Mouse (Mus musculus): ENCODE results near the gene Dennd4a. TPM values are rescaled to one million over a fixed set of nuclear protein-coding genes. Genes with fewer than 3 reads are reported as not detected.

Gene Dennd4a
- polyA plus RNA-seq, 1 experiment: 86.3 TPM

GRCm38 (mm10) chr9:64830092-64830618 is 19.0 kb downstream of the Dennd4a start:
- TF ChIP-seq POLR2A (IDR thresholded peaks at IDR 0.05; ENCODE audit: borderline replicate concordance, control insufficient read depth, low read depth, low read length) (no peak), CTCF (IDR thresholded peaks at IDR 0.05; ENCODE audit: control insufficient read depth, insufficient read depth, low read length) (no peak)
- Histone ChIP-seq H3K4me3 (replicated peaks; ENCODE audit: control insufficient read depth, low read depth, low read length) (no peak overlapping the region), H3K4me1 (ENCODE audit: control insufficient read depth, insufficient read depth, low read length) (peaks cover 4% of the 10 kb centered on the region; the same call in 1 of the 2 replicates), H3K27ac (ENCODE audit: control insufficient read depth, insufficient read depth, low read depth, low read length, poor library complexity) (no peak overlapping the region)
- 2% methylated on average over 6 of the region's 6 CpGs for WGBS

GRCm38 (mm10) chr9:64830641-64831040 is 19.5 kb downstream of the Dennd4a start:
- H3K4me1 ChIP-seq (ENCODE audit: control insufficient read depth, insufficient read depth, low read length): peaks cover 2% of the 10 kb centered on the region; the same call in 1 of the 2 replicates
- TF ChIP-seq CTCF (IDR thresholded peaks at IDR 0.05; ENCODE audit: control insufficient read depth, insufficient read depth, low read length) (no peak), POLR2A (IDR thresholded peaks at IDR 0.05; ENCODE audit: borderline replicate concordance, control insufficient read depth, low read depth, low read length) (no peak)

GRCm38 (mm10) chr9:64831760-64832159 is 20.6 kb downstream of the Dennd4a start:
- Histone ChIP-seq H3K27ac (ENCODE audit: control insufficient read depth, insufficient read depth, low read depth, low read length, poor library complexity) (no peak overlapping the region), H3K4me3 (replicated peaks; ENCODE audit: control insufficient read depth, low read depth, low read length) (no peak overlapping the region), H3K4me1 (ENCODE audit: control insufficient read depth, insufficient read depth, low read length) (peaks cover 2% of the 10 kb centered on the region; the same call in 1 of the 2 replicates)
- WGBS: 81% methylated on average over 2 of the region's 2 CpGs
- no peak for TF ChIP-seq POLR2A (IDR thresholded peaks at IDR 0.05; ENCODE audit: borderline replicate concordance, control insufficient read depth, low read depth, low read length)
- no peak for TF ChIP-seq CTCF (IDR thresholded peaks at IDR 0.05; ENCODE audit: control insufficient read depth, insufficient read depth, low read length)

More at GRCm38 (mm10) chr9:64830641-64831040, 19.5 kb downstream of the Dennd4a start:
- Histone ChIP-seq H3K4me3 (replicated peaks; ENCODE audit: control insufficient read depth, low read depth, low read length) (no peak overlapping the region), H3K27ac (ENCODE audit: control insufficient read depth, insufficient read depth, low read depth, low read length, poor library complexity) (peak overlapping the region; percentile 59; the same call in 1 of the 2 replicates)
- 72% methylated on average over 7 of the region's 7 CpGs for WGBS

- H3K4me1 ChIP-seq (ENCODE audit: control insufficient read depth, insufficient read depth, low read length): peaks cover 2% of the 10 kb centered on the region; the same call in 1 of the 2 replicates
- TF ChIP-seq CTCF (IDR thresholded peaks at IDR 0.05; ENCODE audit: control insufficient read depth, insufficient read depth, low read length) (no peak), POLR2A (IDR thresholded peaks at IDR 0.05; ENCODE audit: borderline replicate concordance, control insufficient read depth, low read depth, low read length) (no peak)
- WGBS: 57% methylated on average over 3 of the region's 3 CpGs
- no peak overlapping the region for H3K4me3 ChIP-seq (replicated peaks; ENCODE audit: control insufficient read depth, low read depth, low read length)
- no peak overlapping the region for H3K27ac ChIP-seq (ENCODE audit: control insufficient read depth, insufficient read depth, low read depth, low read length, poor library complexity)
Measured at GRCm38 (mm10) chr9:64834418-64834817, 23.3 kb downstream of the Dennd4a start.

- TF ChIP-seq POLR2A (IDR thresholded peaks at IDR 0.05; ENCODE audit: borderline replicate concordance, control insufficient read depth, low read depth, low read length): no peak
- no peak for TF ChIP-seq CTCF (IDR thresholded peaks at IDR 0.05; ENCODE audit: control insufficient read depth, insufficient read depth, low read length)
- H3K27ac ChIP-seq (ENCODE audit: control insufficient read depth, insufficient read depth, low read depth, low read length, poor library complexity): no peak overlapping the region
- no peak overlapping the region for H3K4me3 ChIP-seq (replicated peaks; ENCODE audit: control insufficient read depth, low read depth, low read length)
- 74% methylated on average over 4 of the region's 4 CpGs for WGBS
- H3K4me1 ChIP-seq (ENCODE audit: control insufficient read depth, insufficient read depth, low read length): no peaks in the 10 kb centered on the region
Measured at GRCm38 (mm10) chr9:64845355-64845754, 34.2 kb downstream of the Dennd4a start.

GRCm38 (mm10) chr9:64849548-64849947 is 38.4 kb downstream of the Dennd4a start:
- H3K27ac ChIP-seq (ENCODE audit: control insufficient read depth, insufficient read depth, low read depth, low read length, poor library complexity): no peak overlapping the region
- 86% methylated on average over 1 of the region's 1 CpGs for WGBS
- TF ChIP-seq CTCF (IDR thresholded peaks at IDR 0.05; ENCODE audit: control insufficient read depth, insufficient read depth, low read length) (no peak), POLR2A (IDR thresholded peaks at IDR 0.05; ENCODE audit: borderline replicate concordance, control insufficient read depth, low read depth, low read length) (no peak)
- no peak overlapping the region for H3K4me3 ChIP-seq (replicated peaks; ENCODE audit: control insufficient read depth, low read depth, low read length)
- no peaks in the 10 kb centered on the region for H3K4me1 ChIP-seq (ENCODE audit: control insufficient read depth, insufficient read depth, low read length)

GRCm38 (mm10) chr9:64860083-64860482 is 48.9 kb downstream of the Dennd4a start:
- Histone ChIP-seq H3K4me3 (replicated peaks; ENCODE audit: control insufficient read depth, low read depth, low read length) (no peak overlapping the region), H3K27ac (ENCODE audit: control insufficient read depth, insufficient read depth, low read depth, low read length, poor library complexity) (no peak overlapping the region), H3K4me1 (ENCODE audit: control insufficient read depth, insufficient read depth, low read length) (no peaks in the 10 kb centered on the region)
- TF ChIP-seq CTCF (IDR thresholded peaks at IDR 0.05; ENCODE audit: control insufficient read depth, insufficient read depth, low read length) (no peak), POLR2A (IDR thresholded peaks at IDR 0.05; ENCODE audit: borderline replicate concordance, control insufficient read depth, low read depth, low read length) (no peak)

- H3K4me3 ChIP-seq (replicated peaks; ENCODE audit: control insufficient read depth, low read depth, low read length): no peak overlapping the region
- 81% methylated on average over 2 of the region's 2 CpGs for WGBS
- no peak overlapping the region for H3K27ac ChIP-seq (ENCODE audit: control insufficient read depth, insufficient read depth, low read depth, low read length, poor library complexity)
- H3K4me1 ChIP-seq (ENCODE audit: control insufficient read depth, insufficient read depth, low read length): no peaks in the 10 kb centered on the region
- TF ChIP-seq POLR2A (IDR thresholded peaks at IDR 0.05; ENCODE audit: borderline replicate concordance, control insufficient read depth, low read depth, low read length) (no peak), CTCF (IDR thresholded peaks at IDR 0.05; ENCODE audit: control insufficient read depth, insufficient read depth, low read length) (peak; percentile 20; the same call in 1 of the 2 replicates)
Measured at GRCm38 (mm10) chr9:64862687-64863086, 51.5 kb downstream of the Dennd4a start.

GRCm38 (mm10) chr9:64886008-64886407 is 74.9 kb downstream of the Dennd4a start:
- no peak overlapping the region for H3K27ac ChIP-seq (ENCODE audit: control insufficient read depth, insufficient read depth, low read depth, low read length, poor library complexity)
- no peak for TF ChIP-seq CTCF (IDR thresholded peaks at IDR 0.05; ENCODE audit: control insufficient read depth, insufficient read depth, low read length)
- TF ChIP-seq POLR2A (IDR thresholded peaks at IDR 0.05; ENCODE audit: borderline replicate concordance, control insufficient read depth, low read depth, low read length): no peak
- no peaks in the 10 kb centered on the region for H3K4me1 ChIP-seq (ENCODE audit: control insufficient read depth, insufficient read depth, low read length)
- 90% methylated on average over 5 of the region's 5 CpGs for WGBS
- H3K4me3 ChIP-seq (replicated peaks; ENCODE audit: control insufficient read depth, low read depth, low read length): no peak overlapping the region

Measured in bone marrow, adult 2 months (tissue).